Mouse (Mus musculus): ENCODE results near the gene Kat6b. TPM values are rescaled to one million over a fixed set of nuclear protein-coding genes. Genes with fewer than 3 reads are reported as not detected.

Gene Kat6b
- polyA plus RNA-seq, 1 experiment from 2014 or later = 25.5 TPM

DNA sequence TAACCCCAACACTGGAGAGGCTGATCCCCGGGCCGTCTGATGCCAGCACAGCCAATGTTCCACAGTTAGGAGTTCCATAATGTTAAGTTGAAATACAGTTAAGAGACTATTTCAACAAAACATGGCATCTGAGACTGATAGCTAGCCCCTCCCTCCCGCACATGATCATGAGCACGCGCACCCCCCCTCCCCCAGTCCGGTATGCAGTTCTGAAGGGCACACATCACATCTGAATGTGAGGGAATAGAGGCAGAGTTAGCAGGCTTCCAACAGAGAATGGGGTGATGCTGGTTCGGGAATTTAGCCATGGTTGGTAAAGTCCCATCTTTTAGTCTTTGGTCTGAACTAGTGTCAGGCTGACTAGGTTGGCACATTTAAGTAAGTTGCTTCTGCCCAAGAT lies 70.4 kb downstream of the Kat6b start:
- Histone ChIP-seq H3K9me3 (no peaks in the 10 kb centered on the region), H3K36me3 (no peaks in the 10 kb centered on the region), H3K4me1 (replicated peaks) (peaks cover 69% of the 10 kb centered on the region), H3K27me3 (no peaks in the 10 kb centered on the region), H3K27ac (no peak overlapping the region), H3K9ac (replicated peaks) (no peak overlapping the region), H3K4me2 (replicated peaks) (no peak overlapping the region), H3K4me3 (replicated peaks) (no peak overlapping the region)
- ATAC-seq = no peak
- 94% methylated on average over 7 of the region's 7 CpGs for WGBS

DNA sequence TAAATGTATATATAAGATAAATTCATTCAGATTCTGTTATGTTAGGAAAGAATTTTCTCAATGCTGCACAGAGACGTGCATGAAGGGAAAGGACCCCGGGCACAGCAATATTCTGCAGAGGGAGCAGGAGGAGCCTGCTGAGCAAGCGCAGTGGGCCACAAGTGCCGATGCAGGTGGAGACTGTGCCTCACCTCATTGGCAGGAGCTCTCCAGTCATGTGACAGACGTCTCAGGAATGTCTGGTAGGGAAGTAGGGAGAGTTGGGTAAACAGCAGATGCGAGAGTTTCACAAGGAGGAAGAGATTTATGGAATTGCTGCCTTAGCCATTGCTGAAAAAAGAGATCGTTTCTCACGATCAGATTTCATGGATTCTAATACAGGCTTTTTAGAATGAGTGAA lies 71.7 kb downstream of the Kat6b start:
- Histone ChIP-seq H3K9me3 (no peaks in the 10 kb centered on the region), H3K27me3 (no peaks in the 10 kb centered on the region), H3K27ac (no peak overlapping the region), H3K36me3 (no peaks in the 10 kb centered on the region), H3K4me3 (replicated peaks) (no peak overlapping the region), H3K9ac (replicated peaks) (no peak overlapping the region), H3K4me1 (replicated peaks) (peaks cover 60% of the 10 kb centered on the region), H3K4me2 (replicated peaks) (no peak overlapping the region)
- ATAC-seq = no peak
- WGBS = 79% methylated on average over 8 of the region's 8 CpGs

DNA sequence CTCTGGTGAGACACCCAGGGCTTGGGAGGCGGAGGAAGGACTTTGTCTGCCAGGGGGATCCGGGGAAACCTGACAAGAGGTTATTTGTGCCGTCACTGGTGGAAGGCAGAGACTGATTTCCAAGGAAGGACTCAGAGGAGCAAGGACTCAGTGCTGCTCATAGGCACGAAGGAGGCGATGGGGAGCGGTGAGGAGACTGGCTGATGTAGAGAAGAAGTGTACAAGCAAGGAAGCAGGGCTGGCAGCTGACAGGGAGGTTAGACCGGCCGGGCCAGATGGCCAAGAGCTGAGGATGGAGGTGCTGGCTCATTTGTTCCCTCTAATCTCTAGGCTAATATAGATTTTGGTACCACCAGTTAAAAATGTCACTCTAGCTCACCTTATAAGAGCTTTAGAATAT lies 72.8 kb downstream of the Kat6b start:
- Histone ChIP-seq H3K4me2 (replicated peaks) (no peak overlapping the region), H3K9ac (replicated peaks) (no peak overlapping the region), H3K36me3 (no peaks in the 10 kb centered on the region), H3K4me1 (replicated peaks) (peaks cover 61% of the 10 kb centered on the region), H3K27ac (no peak overlapping the region), H3K27me3 (no peaks in the 10 kb centered on the region), H3K9me3 (no peaks in the 10 kb centered on the region), H3K4me3 (replicated peaks) (no peak overlapping the region)
- ATAC-seq = no peak
- 82% methylated on average over 8 of the region's 8 CpGs for WGBS

DNA sequence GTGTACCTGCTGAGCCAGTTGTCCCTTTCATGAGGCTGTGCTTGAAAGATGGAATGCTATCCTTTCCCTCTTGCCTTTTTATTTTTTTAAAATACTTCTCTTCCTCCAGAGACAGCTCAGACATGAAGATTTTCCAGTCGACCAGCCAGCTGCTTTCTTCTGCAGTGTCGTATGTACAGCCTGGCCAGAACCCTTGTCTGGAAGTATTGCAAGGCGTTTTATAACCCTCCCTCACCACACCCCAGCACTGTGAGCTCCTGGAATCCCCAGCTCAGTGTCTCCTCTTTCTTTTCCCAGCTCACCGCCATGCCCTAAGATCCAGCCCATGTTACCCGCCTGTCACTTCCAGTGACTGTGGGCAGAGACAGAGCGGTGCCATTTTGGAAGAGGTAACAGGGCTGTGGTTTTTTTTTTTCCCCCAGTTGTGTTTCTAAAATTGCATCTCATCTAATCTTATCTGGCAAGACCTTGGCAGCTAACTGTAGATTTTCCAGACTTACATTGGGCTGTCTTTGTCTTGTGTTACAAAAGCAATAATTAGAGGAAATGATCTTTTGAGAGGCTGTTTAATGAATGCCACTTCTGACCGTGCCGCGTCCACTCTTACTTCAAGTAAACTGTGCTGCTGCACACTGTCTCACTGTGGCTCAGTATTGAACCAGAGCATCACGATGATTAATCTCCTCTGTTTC lies 77.4 kb downstream of the Kat6b start:
- ATAC-seq = 0 out of 2 replicates have a peak, but pooled peaks have one; percentile 38
- Histone ChIP-seq H3K27me3 (no peaks in the 10 kb centered on the region), H3K36me3 (no peaks in the 10 kb centered on the region), H3K9ac (replicated peaks) (no peak overlapping the region), H3K4me2 (replicated peaks) (no peak overlapping the region), H3K27ac (peak overlapping the region; percentile 51; the same call in 1 of the 2 replicates), H3K4me1 (replicated peaks) (peaks cover 56% of the 10 kb centered on the region), H3K9me3 (no peaks in the 10 kb centered on the region), H3K4me3 (replicated peaks) (no peak overlapping the region)
- WGBS = 63% methylated on average over 10 of the region's 10 CpGs

DNA sequence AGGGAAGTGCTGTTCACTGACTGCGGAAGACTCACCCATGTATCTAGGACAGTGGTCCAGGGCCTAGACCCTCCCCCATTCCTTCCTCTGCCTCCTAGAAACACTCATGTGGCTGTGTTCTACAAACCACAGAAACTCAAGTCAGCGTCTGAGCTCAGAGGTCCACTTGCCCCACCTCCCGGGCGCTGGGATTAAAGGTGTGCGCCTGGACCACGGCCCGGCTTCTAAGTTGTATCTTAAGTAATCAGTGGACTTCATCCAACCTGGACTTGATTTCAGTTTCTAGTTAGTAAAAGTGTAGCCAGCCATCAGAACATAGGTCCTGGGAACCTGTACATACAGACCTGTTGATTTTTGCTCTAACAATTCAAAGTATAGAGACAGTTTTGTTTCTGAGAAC lies 78.2 kb downstream of the Kat6b start:
- ATAC-seq = no peak
- Histone ChIP-seq H3K9me3 (no peaks in the 10 kb centered on the region), H3K36me3 (no peaks in the 10 kb centered on the region), H3K27me3 (no peaks in the 10 kb centered on the region), H3K27ac (no peak overlapping the region), H3K9ac (replicated peaks) (no peak overlapping the region), H3K4me1 (replicated peaks) (peaks cover 57% of the 10 kb centered on the region), H3K4me2 (replicated peaks) (no peak overlapping the region), H3K4me3 (replicated peaks) (no peak overlapping the region)
- 85% methylated on average over 7 of the region's 7 CpGs for whole genome bisulfite sequencing

DNA sequence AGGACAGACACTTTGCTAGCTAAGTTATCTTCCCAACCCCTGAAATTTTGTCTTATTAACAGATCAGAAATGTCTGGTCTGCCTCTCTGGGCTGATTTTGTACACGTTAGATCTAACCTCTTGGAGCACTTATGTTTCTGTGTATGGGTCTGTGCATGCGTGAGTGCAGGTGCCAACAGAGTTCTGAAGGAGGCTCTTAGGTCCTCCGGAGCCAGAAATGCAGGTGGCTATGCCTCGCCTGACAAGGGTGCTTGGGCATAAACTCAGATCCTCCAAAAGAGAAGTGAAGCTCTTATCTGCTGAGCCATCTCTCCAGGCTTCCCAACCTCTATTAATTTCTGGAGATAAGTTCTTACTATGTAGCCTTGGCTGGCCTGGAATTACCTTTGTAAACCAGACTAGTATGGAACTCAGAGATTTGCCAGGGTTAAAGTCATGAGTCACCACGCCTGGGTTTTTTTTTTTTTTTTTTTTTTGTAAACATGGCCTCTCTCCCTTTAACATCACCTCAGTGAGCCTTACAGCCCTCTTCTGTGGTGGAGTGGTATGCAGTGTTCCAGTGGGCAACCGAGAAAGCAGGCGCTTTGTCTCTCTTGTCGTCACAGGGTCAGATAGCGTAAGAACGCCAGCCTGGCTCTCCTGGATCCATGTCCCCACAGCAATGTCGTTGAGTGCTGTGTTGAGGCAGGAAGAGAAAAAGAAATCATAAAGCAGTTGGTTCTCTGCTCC lies 79.4 kb downstream of the Kat6b start:
- 91% methylated on average over 11 of the region's 11 CpGs for WGBS
- H3K4me1 ChIP-seq (replicated peaks) = peaks cover 49% of the 10 kb centered on the region
- no peaks in the 10 kb centered on the region for H3K36me3 ChIP-seq
- H3K9me3 ChIP-seq = no peaks in the 10 kb centered on the region
- H3K4me2 ChIP-seq (replicated peaks) = no peak overlapping the region
- no peak for ATAC-seq
- no peak overlapping the region for H3K4me3 ChIP-seq (replicated peaks)
- H3K27ac ChIP-seq = no peak overlapping the region
- no peaks in the 10 kb centered on the region for H3K27me3 ChIP-seq
- no peak overlapping the region for H3K9ac ChIP-seq (replicated peaks)

DNA sequence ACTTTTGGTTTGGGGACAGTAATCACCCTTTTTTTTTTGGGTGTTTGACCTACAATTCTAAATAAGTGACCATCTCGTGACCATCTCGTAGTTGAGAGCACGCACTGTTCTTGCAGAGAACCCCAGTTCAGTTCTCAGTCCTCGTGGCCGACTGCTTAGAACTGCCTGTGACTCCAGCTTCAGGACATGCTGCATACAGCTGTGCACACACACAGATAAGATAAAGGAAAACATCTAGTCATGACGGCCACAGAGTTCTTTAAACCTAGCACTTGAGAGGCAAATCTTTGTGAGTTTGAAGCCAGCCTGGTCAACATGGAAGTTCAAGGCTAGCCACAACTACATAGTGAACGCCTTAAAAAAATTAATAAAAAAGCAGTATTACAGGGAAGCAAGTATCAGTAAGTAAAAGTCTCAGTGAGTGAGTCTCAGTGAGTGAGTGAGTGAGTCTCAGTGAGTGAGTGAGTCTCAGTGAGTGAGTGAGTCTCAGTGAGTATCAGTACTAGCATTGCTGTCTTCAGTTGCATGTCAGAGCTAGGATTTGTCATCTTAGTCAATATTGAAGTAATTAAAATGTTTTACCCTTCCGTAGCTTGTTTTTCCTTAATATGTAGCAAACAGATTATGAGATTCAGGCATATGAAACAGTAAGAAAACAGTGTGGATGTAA lies 80.3 kb downstream of the Kat6b start:
- no peaks in the 10 kb centered on the region for H3K36me3 ChIP-seq
- no peaks in the 10 kb centered on the region for H3K9me3 ChIP-seq
- H3K27ac ChIP-seq = no peak overlapping the region
- 96% methylated on average over 8 of the region's 8 CpGs for WGBS
- H3K4me1 ChIP-seq (replicated peaks) = peaks cover 42% of the 10 kb centered on the region
- H3K4me2 ChIP-seq (replicated peaks) = no peak overlapping the region
- no peak for ATAC-seq
- no peak overlapping the region for H3K4me3 ChIP-seq (replicated peaks)
- H3K27me3 ChIP-seq = no peaks in the 10 kb centered on the region
- no peak overlapping the region for H3K9ac ChIP-seq (replicated peaks)

DNA sequence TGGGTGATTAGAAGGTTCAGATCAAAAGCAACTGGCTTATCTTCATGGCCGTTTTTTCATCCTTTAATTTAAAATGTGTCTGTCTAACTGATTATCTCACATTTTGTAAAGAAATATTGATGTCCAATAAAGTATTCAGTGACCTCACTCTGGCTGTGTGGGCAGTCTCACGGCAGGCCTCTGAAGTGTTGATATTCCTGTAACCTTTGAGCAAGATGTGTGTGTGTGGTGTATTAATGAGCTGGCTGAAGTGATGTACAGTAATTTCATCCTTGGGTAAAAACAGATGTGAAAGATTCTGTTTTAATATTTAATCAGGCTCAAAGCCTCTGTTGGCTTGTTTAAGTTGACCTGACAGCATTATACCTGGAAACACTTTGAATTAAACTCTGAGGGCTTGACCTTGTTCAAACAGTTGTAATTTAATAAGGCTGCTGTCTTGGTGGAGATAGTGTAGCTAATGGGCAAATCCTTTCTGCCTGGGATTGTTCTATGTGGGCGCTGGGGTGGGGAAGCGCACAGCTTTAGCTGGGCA lies 82.4 kb downstream of the Kat6b start:
- H3K4me3 ChIP-seq (replicated peaks) = no peak overlapping the region
- H3K27ac ChIP-seq = peak overlapping the region; percentile 32; the same call in 1 of the 2 replicates
- H3K4me1 ChIP-seq (replicated peaks) = peaks cover 42% of the 10 kb centered on the region
- H3K27me3 ChIP-seq = no peaks in the 10 kb centered on the region
- H3K9me3 ChIP-seq = no peaks in the 10 kb centered on the region
- H3K4me2 ChIP-seq (replicated peaks) = no peak overlapping the region
- 58% methylated on average over 4 of the region's 4 CpGs for WGBS
- ATAC-seq = peak; percentile 81
- H3K9ac ChIP-seq (replicated peaks) = no peak overlapping the region
- H3K36me3 ChIP-seq = no peaks in the 10 kb centered on the region

DNA sequence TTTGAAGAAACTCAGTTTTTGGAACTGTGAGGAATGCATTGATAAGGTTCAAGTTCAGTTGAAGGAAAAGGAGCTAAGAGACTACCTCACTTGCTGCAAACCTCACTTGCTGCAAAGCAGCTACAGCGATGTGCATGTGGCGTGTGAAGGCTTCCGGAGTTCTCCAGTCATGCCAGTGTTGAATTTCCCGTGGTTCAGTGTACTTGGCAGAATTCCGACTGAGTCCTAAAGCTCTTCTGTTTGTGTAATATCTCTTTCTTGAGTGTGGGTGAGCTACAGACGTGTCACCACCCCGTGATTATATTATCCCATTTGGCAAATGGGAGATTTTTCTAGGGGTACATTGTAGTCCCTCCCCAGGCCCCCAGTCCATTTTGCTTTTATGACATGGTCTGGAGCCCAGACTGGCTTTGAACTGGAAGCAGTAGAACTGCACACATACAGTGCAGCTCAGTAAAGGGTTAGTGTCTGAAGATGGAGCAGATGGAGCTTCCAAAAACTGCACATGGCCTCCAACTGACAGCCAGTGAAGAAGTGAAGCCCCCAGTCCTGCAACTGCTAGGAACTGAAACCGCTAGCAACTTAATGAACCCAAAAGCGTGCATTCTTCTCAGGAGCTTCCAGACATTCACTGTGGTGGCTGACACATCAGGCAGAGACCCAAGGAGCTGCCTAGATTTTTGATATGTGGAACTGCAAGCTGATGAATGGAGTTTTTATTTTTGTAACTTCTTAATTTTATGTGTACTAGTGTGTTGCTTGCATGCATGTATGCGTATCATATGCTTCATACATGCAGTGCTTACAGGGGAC lies 84.5 kb downstream of the Kat6b start:
- H3K9ac ChIP-seq (replicated peaks) = no peak overlapping the region
- no peaks in the 10 kb centered on the region for H3K36me3 ChIP-seq
- no peaks in the 10 kb centered on the region for H3K27me3 ChIP-seq
- peaks cover 44% of the 10 kb centered on the region for H3K4me1 ChIP-seq (replicated peaks)
- H3K9me3 ChIP-seq = no peaks in the 10 kb centered on the region
- WGBS = 90% methylated on average over 10 of the region's 10 CpGs
- ATAC-seq = no peak
- H3K4me2 ChIP-seq (replicated peaks) = no peak overlapping the region
- H3K27ac ChIP-seq = no peak overlapping the region
- no peak overlapping the region for H3K4me3 ChIP-seq (replicated peaks)

DNA sequence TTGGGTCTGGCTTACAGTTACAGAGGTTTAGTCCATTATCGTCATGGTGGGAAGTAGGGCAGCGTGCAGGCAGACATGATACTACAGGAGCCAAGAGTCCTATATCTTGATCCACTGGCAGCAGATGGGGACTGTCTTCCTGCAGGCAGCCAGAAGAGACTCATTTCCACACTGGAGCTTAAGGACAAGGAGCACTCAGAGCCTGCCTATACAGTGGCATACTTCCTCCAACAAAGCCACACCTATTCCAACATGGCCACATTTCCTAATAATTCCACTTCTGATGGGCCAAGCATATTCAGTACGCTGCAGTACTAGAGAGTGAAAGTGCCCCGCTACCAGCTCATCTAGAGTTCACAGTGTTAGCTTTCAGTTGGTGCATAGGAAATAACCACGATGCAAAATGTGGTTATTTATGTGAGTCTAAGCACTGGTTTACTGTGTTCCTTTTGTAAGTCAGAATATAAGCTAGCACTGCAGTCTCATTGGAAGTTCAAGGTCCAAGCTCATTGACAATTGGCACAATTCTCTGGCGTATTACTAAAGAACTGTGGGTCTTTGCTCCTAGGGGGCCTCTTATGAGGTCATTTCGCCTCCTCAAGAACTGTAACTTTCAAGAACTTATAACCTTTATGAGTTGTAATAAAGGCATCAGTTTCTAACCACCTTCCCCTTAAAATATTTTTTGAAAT lies 86.2 kb downstream of the Kat6b start:
- Histone ChIP-seq H3K9me3 (no peaks in the 10 kb centered on the region), H3K4me3 (replicated peaks) (no peak overlapping the region), H3K4me1 (replicated peaks) (peaks cover 42% of the 10 kb centered on the region), H3K4me2 (replicated peaks) (no peak overlapping the region), H3K9ac (replicated peaks) (no peak overlapping the region), H3K27ac (no peak overlapping the region), H3K36me3 (no peaks in the 10 kb centered on the region), H3K27me3 (no peaks in the 10 kb centered on the region)
- no peak for ATAC-seq
- WGBS = 92% methylated on average over 7 of the region's 7 CpGs

DNA sequence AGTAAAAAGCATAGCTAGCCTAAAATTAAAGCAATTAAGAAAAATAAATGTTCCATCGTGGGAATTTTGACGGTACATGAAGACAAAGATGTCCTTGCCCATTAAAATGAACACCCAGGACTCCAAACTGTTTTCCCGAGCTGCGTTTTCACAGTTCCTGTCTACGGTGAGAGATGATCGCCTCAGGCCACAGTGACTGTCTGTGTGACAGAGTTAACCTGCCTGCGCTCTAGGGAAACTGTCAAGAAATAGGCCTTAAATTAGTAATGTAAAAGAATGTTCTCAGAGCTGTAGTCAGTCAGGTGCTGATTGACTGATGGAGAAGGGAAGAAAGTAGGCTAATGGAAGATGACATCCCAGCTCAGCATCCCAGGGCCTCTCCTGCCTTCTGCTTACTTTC lies 87.6 kb downstream of the Kat6b start:
- Histone ChIP-seq H3K9me3 (no peaks in the 10 kb centered on the region), H3K4me3 (replicated peaks) (no peak overlapping the region), H3K4me2 (replicated peaks) (no peak overlapping the region), H3K36me3 (no peaks in the 10 kb centered on the region), H3K9ac (replicated peaks) (no peak overlapping the region), H3K27ac (peak overlapping the region; percentile 41; the same call in 1 of the 2 replicates), H3K27me3 (no peaks in the 10 kb centered on the region), H3K4me1 (replicated peaks) (peaks cover 29% of the 10 kb centered on the region)
- 76% methylated on average over 7 of the region's 7 CpGs for WGBS
- no peak for ATAC-seq

Data from midbrain, embryonic 13.5 days (tissue).